Mouse (Mus musculus) myocyte (in vitro differentiated cells): ENCODE results near the gene Calr4. TPM values are rescaled to one million over a fixed set of nuclear protein-coding genes. Genes with fewer than 3 reads are reported as not detected.

Experiments
- H3K27me3 ChIP-seq: one replicate; pipeline ENCODE4 v1.6.1; 2011; ENCODE audit not compliant: control insufficient read depth, insufficient read depth, insufficient read length
- H3K36me3 ChIP-seq: one replicate; pipeline ENCODE4 v1.6.1; 2011; ENCODE audit not compliant: control insufficient read depth, insufficient read depth
- H3K4me2 ChIP-seq: one replicate; pipeline ENCODE4 v1.6.1; 2011; ENCODE audit warnings: low read depth, control low read depth
- H3K4me3 ChIP-seq: one replicate; pipeline ENCODE4 v1.5.1; 2011; ENCODE audit warnings: mild to moderate bottlenecking, control low read depth, moderate library complexity
- H3K79me2 ChIP-seq: one replicate; pipeline ENCODE4 v1.6.1; 2011; ENCODE audit not compliant: control insufficient read depth, insufficient read depth
- H3ac ChIP-seq: one replicate; pipeline ENCODE4 v1.6.1; 2011; ENCODE audit not compliant: control insufficient read depth, insufficient read length
- CEBPB ChIP-seq: IDR thresholded peaks from 2 replicates; pipeline ENCODE4 v1.6.1; 2011; ENCODE audit warnings: mild to moderate bottlenecking, moderate library complexity; ENCODE audit not compliant: poor library complexity, insufficient read depth, severe bottlenecking
- E2F4 ChIP-seq: IDR thresholded peaks from one replicate; pipeline ENCODE4 v1.6.1; 2011; ENCODE audit warnings: mild to moderate bottlenecking, control low read depth, moderate library complexity; ENCODE audit not compliant: insufficient read depth
- MAX ChIP-seq: IDR thresholded peaks from one replicate; pipeline ENCODE4 v1.6.1; 2011; ENCODE audit warnings: low read depth, mild to moderate bottlenecking, control low read depth
- MYOD1 ChIP-seq, 3 experiments: IDR thresholded peaks; one replicate each; pipeline ENCODE4 v1.6.1; 2011; ENCODE audit warnings: control low read depth in 2 of 3, low read depth in 2 of 3, mild to moderate bottlenecking in 2 of 3, moderate library complexity in 1 of 3; ENCODE audit not compliant: insufficient read length in 2 of 3, control insufficient read depth in 1 of 3
- MYOG ChIP-seq, 3 experiments: IDR thresholded peaks; one replicate each; pipeline ENCODE4 v1.6.1; 2011; ENCODE audit warnings: control low read depth in 2 of 3, low read depth in 2 of 3, mild to moderate bottlenecking in 2 of 3; ENCODE audit not compliant: insufficient read length in 2 of 3, control insufficient read depth in 1 of 3, insufficient read depth in 1 of 3
- POLR2A ChIP-seq: IDR thresholded peaks from one replicate; pipeline ENCODE4 v1.6.1; 2011; ENCODE audit warnings: low read depth, mild to moderate bottlenecking, control low read depth, moderate library complexity; ENCODE audit not compliant: insufficient read length
- POLR2AphosphoS2 ChIP-seq: IDR thresholded peaks from one replicate; pipeline ENCODE4 v1.6.1; 2011; ENCODE audit warnings: low read depth, control low read depth; ENCODE audit not compliant: insufficient read length
- REST ChIP-seq: IDR thresholded peaks from one replicate; pipeline ENCODE4 v1.6.1; 2011; ENCODE audit warnings: mild to moderate bottlenecking, control low read depth, moderate library complexity; ENCODE audit not compliant: insufficient read depth, insufficient read length
- SRF ChIP-seq: IDR thresholded peaks from one replicate; pipeline ENCODE4 v1.6.1; 2011; ENCODE audit warnings: low read depth; ENCODE audit not compliant: control insufficient read depth, insufficient read length
- TCF12 ChIP-seq: IDR thresholded peaks from one replicate; pipeline ENCODE4 v1.6.1; 2011; ENCODE audit warnings: mild to moderate bottlenecking, control low read depth; ENCODE audit not compliant: poor library complexity, insufficient read depth, severe bottlenecking
- TCF3 ChIP-seq: IDR thresholded peaks from one replicate; pipeline ENCODE4 v1.6.1; 2011; ENCODE audit warnings: low read depth, control low read depth; ENCODE audit not compliant: insufficient read length
- USF1 ChIP-seq: IDR thresholded peaks from one replicate; pipeline ENCODE4 v1.6.1; 2011; ENCODE audit warnings: low read depth, mild to moderate bottlenecking, control low read depth, moderate library complexity
- polyA plus RNA-seq: library from polyadenylated mRNA; unstranded; fragments of >200 nt; fragmentation: generic; extraction: Trizol; gene quantifications from one replicate; pipeline ENCODE4 v1.2.1, GENCODE M21; 2012; ENCODE audit warnings: missing spikeins

Calr4 gene
- polyA plus RNA-seq, 1 experiment = 0.34 TPM

GRCm38 (mm10) chr4:109241934-109242333 lies 7.6 kb downstream of the Calr4 start:
- Histone ChIP-seq H3K4me2 (peak overlapping the region; percentile 80), H3K36me3 (no peaks in the 10 kb centered on the region), H3K79me2 (no peaks in the 10 kb centered on the region), H3ac (no peak overlapping the region), H3K27me3 (no peaks in the 10 kb centered on the region), H3K4me3 (no peak overlapping the region)
- TF ChIP-seq MAX = no peak
- no peak for TF ChIP-seq SRF
- no peak for TF ChIP-seq TCF3
- no peak for TF ChIP-seq POLR2AphosphoS2
- TF ChIP-seq USF1 = no peak
- no peak for TF ChIP-seq REST
- TF ChIP-seq MYOD1 (IDR thresholded peaks at IDR 0.05; ENCODE audit: control insufficient read depth in 1 of 3, insufficient read length in 2 of 3, low read depth in 2 of 3) = peak in 1 of 3 experiments; percentile 19
- TF ChIP-seq MYOG (IDR thresholded peaks at IDR 0.05; ENCODE audit: control insufficient read depth in 1 of 3, insufficient read depth in 1 of 3, insufficient read length in 2 of 3, low read depth in 2 of 3) = peak in 1 of 3 experiments; percentile 35

DNA sequence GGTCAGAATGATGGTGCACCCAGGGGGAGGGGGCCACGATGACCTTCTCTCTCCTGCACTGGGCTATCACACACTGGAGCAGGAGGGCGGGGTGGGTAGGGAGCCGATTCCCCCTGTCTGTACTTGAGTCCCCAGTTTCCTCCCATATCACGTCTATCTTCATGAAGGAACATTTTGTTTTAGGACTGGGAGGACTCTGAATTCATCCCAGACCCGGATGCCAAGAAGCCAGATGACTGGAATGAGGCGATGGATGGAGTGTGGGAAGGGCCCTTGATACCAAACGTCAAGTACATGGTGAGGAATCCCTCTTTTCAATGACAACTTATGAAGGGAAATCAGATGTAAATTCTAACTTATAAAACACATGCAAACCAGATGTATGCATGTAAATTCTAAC lies 10.2 kb downstream of the Calr4 start:
- no peak overlapping the region for H3ac ChIP-seq
- H3K79me2 ChIP-seq = no peaks in the 10 kb centered on the region
- TF ChIP-seq MYOG (IDR thresholded peaks at IDR 0.05; ENCODE audit: control insufficient read depth in 1 of 3, insufficient read depth in 1 of 3, insufficient read length in 2 of 3, low read depth in 2 of 3) (no peak), MAX (no peak), SRF (no peak), USF1 (no peak), CEBPB (no peak), REST (no peak), MYOD1 (IDR thresholded peaks at IDR 0.05; ENCODE audit: control insufficient read depth in 1 of 3, insufficient read length in 2 of 3, low read depth in 2 of 3) (no peak), POLR2A (no peak), POLR2AphosphoS2 (no peak), E2F4 (no peak)
- no peaks in the 10 kb centered on the region for H3K27me3 ChIP-seq
- no peaks in the 10 kb centered on the region for H3K36me3 ChIP-seq
- no peak overlapping the region for H3K4me2 ChIP-seq
- no peak overlapping the region for H3K4me3 ChIP-seq

DNA sequence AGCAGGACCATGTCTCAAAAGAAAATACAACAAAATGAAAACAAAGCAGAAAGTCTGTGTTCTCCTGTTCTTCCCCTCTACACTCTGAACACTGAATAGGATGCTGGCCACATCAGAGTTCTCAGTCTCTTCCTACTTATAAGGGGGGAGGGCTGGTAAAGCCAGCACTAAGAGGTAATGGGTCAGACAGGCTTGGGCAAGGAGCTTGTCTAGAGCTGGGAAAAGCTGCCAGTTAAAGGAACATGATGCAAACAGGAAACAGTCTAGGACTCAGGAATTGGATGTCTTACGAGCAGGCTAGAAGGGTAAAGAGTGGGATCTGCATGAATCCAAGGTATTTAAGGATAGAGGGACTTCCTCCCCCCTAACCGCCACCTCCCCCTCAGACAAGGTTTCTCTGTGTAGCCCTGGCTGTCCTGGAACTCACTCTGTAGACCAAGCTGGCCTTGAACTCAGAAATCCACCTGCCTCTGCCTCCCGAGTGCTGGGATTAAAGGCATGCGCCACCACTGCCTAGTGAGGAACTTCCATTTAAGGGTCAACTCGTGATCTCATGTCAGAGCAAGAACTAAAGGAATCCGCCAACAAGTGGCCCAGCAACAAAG lies 10.8 kb downstream of the Calr4 start:
- H3K36me3 ChIP-seq = no peaks in the 10 kb centered on the region

DNA sequence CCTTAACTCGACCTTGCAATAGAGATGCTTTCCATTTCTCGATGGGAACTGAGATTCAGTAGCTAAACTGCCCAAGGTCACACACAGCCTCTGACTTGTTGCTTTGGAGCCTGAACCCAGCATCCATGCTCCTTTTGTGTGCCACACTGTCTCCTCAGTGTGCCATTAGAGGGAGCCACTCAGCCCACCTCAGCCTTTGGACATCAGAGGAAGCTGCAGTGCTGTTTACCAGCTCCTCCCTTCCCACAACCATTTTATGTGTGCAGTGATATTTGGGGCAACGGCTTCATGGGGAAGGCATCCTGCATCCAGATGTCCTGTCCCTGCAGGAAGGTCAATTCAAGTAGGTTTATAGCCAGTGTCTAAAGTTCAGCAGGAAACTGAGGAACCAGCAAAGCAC lies 17.3 kb downstream of the Calr4 start:
- no peak overlapping the region for H3ac ChIP-seq
- no peak for TF ChIP-seq MAX
- no peak for TF ChIP-seq MYOD1 (IDR thresholded peaks at IDR 0.05; ENCODE audit: control insufficient read depth in 1 of 3, insufficient read length in 2 of 3, low read depth in 2 of 3)
- no peak for TF ChIP-seq POLR2AphosphoS2
- no peak for TF ChIP-seq TCF12
- no peak for TF ChIP-seq USF1
- TF ChIP-seq REST = no peak
- no peak for TF ChIP-seq TCF3
- TF ChIP-seq POLR2A = no peak
- no peak for TF ChIP-seq MYOG (IDR thresholded peaks at IDR 0.05; ENCODE audit: control insufficient read depth in 1 of 3, insufficient read depth in 1 of 3, insufficient read length in 2 of 3, low read depth in 2 of 3)
- TF ChIP-seq CEBPB = no peak
- TF ChIP-seq E2F4 = no peak
- TF ChIP-seq SRF = no peak
- no peak overlapping the region for H3K4me2 ChIP-seq
- H3K36me3 ChIP-seq = no peaks in the 10 kb centered on the region
- no peaks in the 10 kb centered on the region for H3K27me3 ChIP-seq
- no peak overlapping the region for H3K4me3 ChIP-seq
- H3K79me2 ChIP-seq = no peaks in the 10 kb centered on the region

More for the DNA sequence above, 10.8 kb downstream of the Calr4 start:
- H3K4me3 ChIP-seq = no peak overlapping the region
- TF ChIP-seq CEBPB (no peak), MYOD1 (IDR thresholded peaks at IDR 0.05; ENCODE audit: control insufficient read depth in 1 of 3, insufficient read length in 2 of 3, low read depth in 2 of 3) (no peak), MYOG (IDR thresholded peaks at IDR 0.05; ENCODE audit: control insufficient read depth in 1 of 3, insufficient read depth in 1 of 3, insufficient read length in 2 of 3, low read depth in 2 of 3) (no peak), TCF12 (no peak), E2F4 (no peak), POLR2AphosphoS2 (no peak), TCF3 (no peak), MAX (no peak), USF1 (no peak)
- no peak overlapping the region for H3ac ChIP-seq
- H3K79me2 ChIP-seq = no peaks in the 10 kb centered on the region
- no peaks in the 10 kb centered on the region for H3K27me3 ChIP-seq
- no peak overlapping the region for H3K4me2 ChIP-seq
